Mouse (Mus musculus) lung, postnatal 25 days (tissue): ENCODE measurements around the gene Apaf1.

Experiments
- DNase-seq: peaks from one replicate; pipeline ENCODE4 v3.0.0; 2022; ENCODE audit warnings: low spot score

The Apaf1 gene

DNA sequence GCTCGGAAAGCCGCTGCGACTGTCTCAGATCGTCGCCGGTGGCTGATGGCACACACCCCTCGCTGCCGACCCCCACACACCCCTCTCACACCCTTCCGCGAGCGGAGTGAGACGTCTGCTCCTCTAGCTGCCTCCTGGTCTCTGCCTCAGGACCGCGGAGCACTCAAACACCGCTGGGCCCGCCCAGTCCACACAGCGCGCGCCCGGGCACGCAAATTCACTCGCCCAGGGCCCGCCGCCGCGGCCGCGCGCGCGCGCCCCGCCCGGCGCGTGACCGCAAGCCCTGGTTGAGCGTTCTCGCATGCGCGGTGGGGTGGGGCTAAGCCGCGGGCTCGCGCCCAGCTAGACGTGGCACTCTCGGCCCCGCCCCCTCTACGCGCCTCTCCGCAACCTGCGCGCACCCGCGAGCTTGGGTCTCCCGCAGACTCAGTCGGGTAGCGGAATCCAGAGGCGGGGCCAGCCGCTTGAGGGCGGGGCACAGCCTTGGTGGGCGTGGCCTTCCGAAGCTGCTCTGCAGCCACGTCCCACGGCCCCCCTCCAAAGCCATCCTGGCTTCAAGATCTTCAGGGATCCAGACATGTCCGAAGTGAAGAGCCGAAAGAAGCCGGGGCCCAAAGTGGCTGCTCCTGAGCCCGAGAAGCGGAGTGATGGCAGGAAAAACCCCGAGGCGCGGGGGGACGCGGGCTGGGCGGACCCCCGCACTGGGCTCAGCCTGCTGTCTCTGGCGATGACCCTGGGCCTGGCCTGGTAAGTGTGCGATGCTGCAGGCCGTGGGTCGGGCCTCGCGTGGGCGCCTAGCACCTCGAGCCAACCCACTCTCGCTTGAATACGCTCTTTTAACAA, at the start of gene Apaf1, which contains the start of gene Ikbip:
Gene Apaf1, minus strand, starts transcription at position 221 of the 843 bp plus-strand sequence.
Gene Ikbip, plus strand, starts transcription at position 391 of the 843 bp plus-strand sequence.
- DNase-seq, result peak; percentile 99

DNA sequence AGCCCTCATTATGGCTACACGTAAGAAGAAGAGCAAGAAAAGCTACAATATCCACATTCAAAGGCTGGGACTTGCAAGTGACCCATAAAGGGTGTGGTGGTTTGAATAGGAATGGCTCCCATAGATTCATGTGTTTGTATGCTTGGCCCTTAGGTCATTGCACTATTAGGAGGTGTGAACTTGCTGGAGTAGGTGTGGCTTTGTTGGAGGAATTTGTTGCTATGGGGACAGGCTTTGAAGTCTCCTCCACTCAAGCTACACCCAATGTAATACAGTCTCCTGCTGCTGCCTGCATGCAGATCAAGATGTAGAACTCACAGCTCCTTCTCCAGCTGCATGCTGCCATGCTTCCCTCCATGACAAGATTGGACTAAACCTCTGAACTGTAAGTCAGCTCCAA, 49.0 kb upstream of the Apaf1 start:
- no peak for DNase-seq

DNA sequence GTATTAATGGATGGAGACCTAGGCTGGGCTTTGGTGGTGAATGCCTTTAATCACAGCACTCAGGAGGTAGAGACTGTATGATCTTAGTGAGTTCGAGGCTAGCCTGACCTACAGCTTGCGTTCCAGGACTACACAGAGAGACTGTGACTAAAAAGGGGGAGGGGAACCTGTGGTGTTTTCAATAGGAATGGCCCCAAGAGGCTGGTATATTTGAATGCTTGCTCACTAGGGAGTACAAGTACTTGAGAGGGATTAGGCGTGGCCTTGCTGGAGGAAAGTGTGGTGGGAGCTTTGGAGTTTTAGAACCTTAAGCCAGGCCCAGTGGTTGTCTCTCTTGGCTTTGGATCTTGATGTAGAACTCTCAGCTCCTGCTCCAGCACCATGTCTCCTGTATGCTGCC, 48.2 kb upstream of the Apaf1 start:
- DNase-seq, result no peak

DNA sequence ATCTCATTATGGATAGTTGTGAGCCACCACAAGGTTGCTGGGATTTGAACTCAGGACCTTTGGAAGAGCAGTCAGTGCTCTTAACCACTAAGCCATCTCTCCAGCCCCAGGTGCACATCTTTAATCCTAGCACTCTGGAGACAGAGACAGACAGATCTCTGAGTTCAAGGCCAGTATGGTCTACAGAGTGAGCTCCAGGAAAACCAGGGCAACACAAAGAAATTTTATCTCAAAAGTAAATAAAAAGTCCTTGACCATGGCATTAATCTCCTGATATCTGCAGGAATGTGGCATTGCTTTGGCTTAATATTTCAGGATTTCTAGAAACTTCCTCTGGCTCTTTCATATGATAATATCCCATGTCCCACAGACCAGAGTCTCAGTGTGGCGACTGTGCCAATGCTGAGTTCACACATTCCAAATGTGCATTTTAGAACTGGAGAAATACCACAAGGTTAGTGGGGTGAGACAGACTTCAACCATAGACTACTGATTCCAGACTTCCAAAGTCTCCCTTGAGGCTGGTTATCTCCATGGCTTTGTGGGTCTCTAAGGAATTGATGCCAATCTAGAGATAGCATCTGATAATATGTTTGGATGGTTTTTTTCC, 46.1 kb upstream of the Apaf1 start:
- DNase-seq, result no peak

DNA sequence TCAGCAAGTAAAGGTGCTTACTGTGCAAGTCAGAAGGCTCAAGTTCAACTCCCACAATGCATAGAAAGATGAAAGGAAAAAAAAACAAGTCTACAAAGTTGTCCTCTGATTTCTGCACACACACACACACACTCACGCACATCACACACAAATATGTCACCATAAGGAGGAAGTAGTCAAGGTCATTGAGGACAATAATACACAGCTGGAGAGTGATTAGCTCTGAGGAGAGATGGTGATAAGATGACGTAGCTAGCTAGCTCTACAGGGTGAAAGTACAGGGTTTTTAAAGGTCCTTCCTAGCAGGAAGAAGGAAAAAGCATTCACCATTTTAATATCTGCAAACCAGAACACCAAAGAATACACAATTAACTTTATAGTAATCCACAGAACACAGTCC, 44.8 kb upstream of the Apaf1 start:
- DNase-seq, result no peak

DNA sequence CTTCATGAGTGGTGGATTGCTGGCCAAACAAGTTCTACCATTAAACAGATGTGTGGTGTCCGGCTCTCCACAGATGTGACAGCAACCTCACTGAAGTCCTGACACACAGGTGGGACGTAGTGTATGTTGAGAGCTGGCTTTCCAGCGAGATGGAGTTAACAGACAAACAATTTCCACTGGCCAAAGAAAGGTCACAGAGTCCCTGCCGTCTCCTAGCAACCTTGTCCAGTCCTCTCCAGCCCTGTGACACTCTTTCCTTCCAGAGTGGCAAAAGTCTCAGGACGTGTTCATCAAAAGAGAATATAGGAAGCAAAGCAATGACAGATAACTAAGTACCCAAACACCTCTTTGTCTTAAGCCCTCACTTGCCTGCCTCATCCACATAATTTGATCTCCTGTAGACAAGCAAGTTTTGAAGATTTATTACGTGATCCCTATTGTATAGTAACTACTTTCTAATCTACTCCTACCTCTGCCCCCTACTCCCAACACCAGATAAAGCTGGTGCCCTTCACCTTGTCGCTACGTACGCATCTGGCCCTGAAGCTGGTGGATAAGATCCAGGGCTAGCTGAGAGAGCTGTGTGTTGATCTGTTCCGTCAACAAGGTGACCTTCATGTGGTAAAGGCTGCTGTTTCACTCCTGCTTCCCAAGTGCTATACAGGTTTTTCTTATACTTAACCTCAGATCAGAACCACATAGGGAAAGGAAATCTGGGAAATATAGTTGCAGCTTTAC, 44.2 kb upstream of the Apaf1 start:
- DNase-seq, result no peak

DNA sequence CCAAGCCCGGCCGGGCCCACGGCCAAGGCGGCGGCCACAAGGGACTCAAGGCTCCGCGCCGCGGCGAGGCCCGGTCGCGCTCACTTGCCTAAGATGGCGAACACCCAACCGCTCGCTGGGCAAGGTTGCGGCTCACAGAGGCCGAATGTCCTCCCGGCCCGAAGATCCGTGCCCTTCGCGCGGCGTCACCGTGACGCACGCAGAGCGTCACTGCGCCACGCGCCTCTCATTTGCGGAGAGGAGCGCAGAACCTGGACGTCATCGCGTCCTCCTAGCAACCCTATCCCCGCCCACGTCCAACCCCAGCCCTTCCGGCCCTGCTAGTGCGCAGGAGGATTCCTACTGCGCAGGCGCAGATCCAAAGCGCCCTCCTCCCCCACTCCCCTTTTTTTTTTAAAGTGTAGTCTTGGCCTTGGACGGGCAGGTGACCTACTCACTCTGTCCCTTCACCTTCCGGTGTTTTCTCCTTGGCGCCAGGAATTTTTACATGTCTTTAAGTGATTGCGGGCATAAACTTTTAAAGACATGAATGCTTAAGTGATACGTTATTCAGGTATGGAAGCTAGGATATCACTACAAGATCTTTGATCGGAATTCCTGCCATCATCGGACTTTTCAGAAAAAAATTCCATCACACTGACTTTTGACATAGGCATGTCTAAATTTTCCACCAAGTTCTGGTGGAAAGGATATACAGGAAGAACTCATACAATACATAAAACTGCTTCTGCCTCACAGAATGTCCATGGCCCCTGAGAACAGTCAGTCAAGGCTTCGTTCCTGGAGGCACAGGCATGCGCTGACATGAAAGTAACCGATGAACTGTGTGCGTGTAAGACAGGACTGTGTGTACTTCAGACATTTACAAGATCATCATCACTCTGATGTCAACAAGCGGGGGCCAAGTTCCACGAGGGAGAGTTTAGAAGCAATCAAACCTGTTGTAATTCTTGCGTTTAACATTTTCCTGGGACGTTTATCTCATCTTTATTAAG, 41.6 kb upstream of the Apaf1 start, which contains the start of gene Slc25a3:
Gene Slc25a3, minus strand, starts transcription at position 232 of the 995 bp plus-strand sequence.
- DNase-seq, result peak; percentile 99

DNA sequence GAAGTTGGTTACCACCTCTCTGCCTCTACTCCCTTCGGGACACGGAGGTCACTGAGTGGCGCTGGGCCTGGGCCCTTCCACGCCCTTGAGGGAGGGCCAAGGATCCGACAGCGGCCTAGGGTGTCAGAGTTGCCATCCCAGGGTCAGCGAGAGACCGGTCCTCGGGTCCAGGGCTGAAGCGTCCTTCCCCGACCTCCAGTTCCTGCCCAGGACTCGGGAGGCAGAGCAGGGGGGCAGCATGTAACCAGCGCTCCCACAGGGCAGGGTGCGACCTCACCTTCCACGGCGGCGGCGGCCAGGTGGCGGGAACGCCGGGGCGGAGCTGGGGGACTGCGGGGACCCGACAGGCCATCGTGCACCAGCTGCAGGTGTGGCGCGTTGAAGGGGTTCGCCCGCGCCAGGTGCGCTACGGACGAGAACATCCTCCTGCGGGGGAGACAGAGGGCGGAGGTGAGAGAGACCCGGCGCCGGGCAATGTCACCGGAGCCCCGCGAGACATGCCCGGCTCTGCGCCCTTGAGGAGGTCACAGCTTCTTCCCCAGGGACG, 40.8 kb upstream of the Apaf1 start:
- DNase-seq, result peak; percentile 41

DNA sequence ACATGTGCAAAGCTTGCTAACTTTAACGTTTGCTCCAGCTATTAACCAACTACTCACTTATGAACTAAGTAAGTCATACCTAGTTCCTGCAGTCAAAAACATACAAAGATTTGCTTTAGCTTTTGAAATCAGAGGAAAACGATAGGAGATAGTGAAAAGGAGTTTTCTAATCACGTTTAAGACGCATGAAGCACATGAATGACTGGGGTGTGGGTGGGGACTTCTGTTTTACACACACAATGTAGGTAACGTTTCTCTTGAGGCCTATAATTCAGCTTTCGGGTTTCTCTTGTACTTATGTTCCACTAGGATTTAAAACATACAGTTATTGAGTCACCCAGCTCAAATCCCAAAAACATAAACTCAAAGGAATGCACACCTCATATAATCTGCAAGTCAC, 40.1 kb upstream of the Apaf1 start:
- no peak for DNase-seq

DNA sequence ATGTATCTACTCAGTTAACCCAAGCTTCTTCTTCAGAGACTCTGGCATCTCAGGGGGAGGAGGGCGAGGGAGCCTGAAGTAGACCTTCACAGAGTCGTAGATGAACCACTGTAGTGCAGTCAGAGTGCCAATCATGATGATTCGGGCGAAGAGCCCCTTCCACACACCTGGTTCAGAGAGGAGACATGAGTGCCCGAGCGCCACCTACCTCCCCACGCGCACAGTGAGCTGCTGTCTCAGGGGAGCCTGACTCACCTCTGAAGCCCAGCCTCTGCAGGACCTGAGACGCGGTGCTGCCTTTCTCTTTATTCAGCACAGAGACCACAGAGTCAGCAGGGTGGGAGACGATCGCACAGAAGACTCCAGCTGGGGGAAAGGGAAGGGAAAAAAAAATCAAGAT, 34.4 kb upstream of the Apaf1 start:
- DNase-seq, result no peak

DNA sequence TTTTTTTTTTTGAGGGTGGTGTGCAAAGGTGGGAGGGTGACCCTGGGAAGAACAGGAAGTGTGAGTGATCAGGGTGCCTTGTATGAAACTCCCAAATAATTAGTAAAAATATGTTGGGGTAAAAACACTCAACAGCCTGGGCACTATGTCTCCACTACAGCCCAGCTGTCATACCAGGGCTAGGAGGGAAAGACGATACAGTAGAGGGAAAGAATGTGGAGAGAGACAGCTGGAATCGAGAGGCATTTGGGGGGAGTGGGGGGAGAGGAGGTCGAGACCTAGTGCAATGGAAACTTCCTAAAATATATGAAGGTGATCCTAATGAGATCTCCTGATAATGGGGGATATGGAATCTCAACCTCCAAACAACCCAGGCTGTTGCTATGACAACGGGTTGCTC, 27.3 kb upstream of the Apaf1 start:
- DNase-seq, result no peak

DNA sequence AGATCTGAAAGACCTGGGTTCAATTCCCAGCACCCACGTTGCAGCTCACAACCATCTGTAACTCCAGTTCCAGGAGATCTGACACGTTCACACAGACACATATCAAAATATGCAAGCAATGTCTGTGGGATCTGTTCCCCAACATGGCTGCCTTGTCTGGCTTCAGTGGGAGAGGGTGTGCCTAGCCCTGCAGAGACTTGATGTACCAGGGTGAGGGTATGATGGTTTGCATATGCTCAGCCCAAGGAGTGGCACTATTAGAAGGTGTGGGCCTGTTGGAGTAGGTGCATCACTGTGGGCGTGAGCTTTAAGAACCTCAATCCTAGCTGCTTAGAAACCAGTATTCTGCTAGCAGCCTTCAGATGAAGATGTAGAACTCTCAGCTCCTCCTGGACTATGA, 23.4 kb upstream of the Apaf1 start:
- no peak for DNase-seq

DNA sequence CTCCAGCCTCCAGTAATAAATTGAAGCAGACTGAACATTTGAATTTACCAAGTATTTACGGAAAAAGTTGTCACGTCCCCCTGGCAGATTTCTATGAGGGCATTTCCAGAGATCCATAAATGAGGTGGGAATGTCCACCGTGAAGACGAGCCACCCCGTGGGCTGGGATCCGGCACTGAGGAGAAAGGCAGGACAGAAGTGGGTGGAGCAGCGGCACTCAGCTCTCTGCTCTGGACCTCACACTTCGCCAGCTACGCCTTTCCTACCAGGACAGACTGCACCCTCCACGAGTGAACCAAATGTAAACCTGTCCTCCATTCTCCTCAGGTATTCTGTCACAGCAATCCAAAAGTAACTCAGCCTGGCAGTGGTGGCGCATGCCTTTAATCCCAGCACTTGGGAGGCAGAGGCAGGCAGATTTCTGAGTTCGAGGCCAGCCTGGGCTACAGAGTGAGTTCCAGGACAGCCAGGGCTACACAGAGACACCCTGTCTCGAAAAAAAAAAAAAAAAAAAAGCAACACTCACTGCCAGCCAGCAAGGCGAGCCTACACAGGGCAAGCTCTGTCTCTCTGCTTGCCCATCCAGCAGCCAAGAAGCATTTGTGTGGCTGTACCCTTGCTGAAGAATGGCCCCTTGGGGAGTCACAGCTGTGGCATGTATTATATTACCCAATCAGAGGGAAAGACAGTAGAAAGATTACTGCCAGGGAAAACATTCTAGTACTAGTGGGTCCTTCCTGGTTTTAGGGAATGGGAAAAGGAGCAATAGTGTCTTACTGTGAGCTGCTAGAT, 20.4 kb upstream of the Apaf1 start:
- no peak for DNase-seq

DNA sequence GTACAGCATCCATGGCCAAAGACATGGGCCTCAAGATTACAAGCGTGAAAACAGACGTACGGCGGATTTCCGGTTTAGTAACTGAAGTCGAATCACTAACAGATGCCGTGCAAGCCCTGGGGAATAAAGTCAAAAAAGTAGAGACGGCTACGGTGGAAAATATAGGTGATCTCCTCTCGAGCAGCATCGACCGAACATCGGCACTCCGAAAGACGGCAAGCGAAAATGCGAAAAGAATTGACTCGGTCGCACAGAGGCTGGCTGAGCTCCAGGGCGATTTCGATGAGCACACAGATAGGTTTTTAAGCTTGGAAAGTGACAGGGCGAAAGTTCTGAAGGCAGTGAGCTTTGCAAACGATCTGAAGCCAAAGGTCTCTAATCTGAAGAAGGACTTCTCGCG, 19.4 kb upstream of the Apaf1 start:
- no peak for DNase-seq

DNA sequence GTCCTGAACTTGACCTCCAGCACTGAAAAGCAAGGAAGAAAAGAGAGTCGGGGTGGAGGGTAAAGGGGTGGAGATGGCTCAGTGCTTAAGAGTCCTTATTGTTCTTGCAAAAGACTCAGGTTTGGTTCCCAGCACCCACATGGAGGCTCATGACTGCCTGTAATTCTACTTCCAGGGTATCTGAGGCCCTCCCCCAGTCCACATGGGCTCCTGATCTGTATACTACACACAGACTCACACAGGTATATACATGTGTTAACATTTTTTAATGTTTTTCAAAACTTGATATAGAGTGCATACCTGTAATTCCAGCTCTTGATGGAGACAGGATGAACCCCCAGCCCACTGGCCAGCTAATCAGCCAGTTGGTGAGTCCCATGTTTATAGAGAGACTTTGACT, 17.5 kb upstream of the Apaf1 start:
- no peak for DNase-seq

DNA sequence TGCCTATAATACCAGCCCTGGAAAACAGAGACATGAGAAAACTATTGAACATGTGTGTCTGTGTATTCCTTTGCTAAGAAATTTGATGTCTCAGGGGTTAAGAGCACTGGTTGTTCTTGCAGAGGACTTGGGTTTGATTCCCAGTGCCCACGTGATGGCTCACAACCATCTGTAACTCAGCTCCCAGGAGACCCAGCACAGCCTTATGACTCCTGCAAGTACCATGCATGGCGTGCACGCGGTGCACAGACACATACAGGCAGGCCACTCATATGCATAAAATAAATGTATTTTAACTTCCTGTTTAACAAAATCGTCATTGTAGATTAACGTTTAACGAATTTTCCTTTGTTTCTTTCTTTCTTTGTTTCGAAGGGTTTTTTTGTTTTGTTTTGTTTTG, 15.5 kb upstream of the Apaf1 start:
- no peak for DNase-seq

DNA sequence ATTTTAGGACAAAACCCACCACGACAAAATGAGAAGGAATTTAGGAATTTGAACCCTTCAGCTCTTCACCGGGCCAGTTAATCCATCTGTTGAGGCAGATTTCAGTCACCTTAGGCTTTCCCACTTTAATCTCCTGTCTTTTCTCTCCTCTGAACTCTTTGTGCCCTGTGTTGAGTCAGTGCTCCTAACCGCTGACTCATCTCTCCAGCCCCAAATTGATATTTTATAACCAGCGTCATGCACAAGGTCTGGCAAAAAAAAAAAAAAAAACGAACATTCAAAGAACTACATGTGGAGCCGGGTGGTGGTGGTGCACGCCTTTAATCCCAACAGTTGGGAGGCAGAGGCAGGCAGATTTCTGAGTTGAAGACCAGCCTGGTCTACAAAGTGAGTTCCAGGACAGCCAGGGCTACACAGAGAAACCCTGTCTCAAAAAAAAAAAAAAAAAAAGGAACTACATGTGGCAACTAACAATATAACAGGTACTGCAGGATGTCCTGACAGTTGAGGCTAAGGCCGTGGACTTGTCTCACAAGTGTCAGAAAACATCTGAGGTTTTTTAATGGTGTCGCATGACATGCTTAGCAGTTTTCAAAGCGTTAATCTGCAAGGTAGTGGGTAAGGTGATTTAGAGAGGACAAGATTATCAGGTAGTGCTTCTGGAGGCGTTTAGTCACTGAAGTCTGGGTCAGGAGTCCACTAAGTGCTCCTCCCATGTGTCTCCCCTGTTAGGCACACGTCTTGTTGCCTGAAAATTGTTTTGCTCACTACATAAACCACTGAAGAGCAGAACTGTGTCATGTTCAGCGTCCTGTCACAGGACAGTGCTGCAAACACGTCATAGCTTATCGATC, 11.9 kb upstream of the Apaf1 start:
- DNase-seq, result no peak

DNA sequence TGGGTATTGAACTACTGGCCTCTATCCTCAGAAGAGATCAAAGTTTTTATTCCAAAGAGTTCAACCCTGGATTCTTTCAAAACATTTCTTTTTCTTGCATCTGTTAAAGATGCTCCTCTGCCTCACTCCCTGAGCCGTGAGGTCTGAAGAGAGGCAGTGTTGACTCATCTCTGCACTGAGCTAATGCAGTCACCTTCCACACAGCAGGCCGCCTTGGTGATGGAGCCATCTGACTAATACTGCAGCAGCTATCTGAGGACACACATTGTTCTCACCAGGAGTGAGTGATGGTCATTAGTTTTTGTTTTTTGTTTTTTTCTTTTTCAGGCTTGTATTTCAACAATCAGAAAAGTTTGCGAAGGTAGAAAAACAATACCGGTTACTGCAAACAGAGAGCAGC, 10.2 kb upstream of the Apaf1 start:
- no peak for DNase-seq

DNA sequence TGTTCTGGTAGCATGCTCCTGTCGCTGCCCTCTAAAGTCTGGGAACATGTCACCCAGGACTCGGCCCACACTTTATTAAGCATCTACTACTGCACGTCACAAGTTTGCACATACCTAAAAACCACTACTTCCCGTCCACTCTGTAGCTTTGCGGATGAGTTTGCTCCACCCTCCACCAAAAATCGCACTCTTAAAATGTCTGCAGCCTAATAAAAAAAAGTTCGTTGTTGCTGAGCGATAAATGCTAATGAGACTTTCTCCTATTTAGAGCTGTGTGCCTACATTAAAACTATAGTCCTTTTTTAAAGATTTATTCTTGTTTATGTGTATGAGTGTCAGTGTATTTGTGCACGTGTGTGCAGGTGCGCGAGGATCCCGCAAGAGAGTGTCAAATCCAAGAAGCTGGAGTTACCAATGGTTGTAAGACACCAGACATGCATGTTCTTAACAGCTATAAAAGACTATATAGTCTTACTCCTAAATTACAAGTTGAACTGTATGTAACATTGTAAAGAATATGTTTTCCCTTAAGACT, 890 bp upstream of the Apaf1 start:
- no peak for DNase-seq
